Mouse (Mus musculus) hindbrain, embryonic 14.5 days (tissue): Measurements from ENCODE around the gene Rnf227. TPM values are rescaled to one million over a fixed set of nuclear protein-coding genes. Genes with fewer than 3 reads are reported as not detected.

Experiments used
- ATAC-seq: fragments of 200-750 bp; cut with Nextera tagmentation; 2 replicates; pipeline ENCODE4 v1.8.0; 2017; ENCODE audit warnings: moderate number of reproducible peaks, mild to moderate bottlenecking, moderate TSS enrichment, moderate library complexity; ENCODE audit not compliant: low FRiP score
- DNase-seq: peaks from one replicate; pipeline ENCODE4 v3.0.0-alpha.2; 2015; ENCODE audit warnings: low spot score
- H3K27ac ChIP-seq: fragments of 300-500 bp; sonication (generic); 2 replicates; pipeline ENCODE4 v1.5.1; 2014; ENCODE audit warnings: mild to moderate bottlenecking, moderate library complexity
- H3K27me3 ChIP-seq: fragments of 300-500 bp; sonication (generic); 2 replicates; pipeline ENCODE4 v1.6.1; 2014; ENCODE audit warnings: mild to moderate bottlenecking, low read length, mixed read lengths; ENCODE audit not compliant: control insufficient read depth, insufficient read depth
- H3K36me3 ChIP-seq: fragments of 300-500 bp; sonication (generic); replicated peaks from 2 replicates; pipeline ENCODE4 v1.6.1; 2014; ENCODE audit not compliant: control insufficient read depth, insufficient read depth
- H3K4me1 ChIP-seq: fragments of 300-500 bp; sonication (generic); replicated peaks from 2 replicates; pipeline ENCODE4 v1.6.1; 2014; ENCODE audit warnings: antibody characterized with exemption, low read length, mixed read lengths; ENCODE audit not compliant: control insufficient read depth, insufficient read depth
- H3K4me2 ChIP-seq: fragments of 300-500 bp; sonication (generic); replicated peaks from 2 replicates; pipeline ENCODE4 v1.6.1; 2014; ENCODE audit warnings: mild to moderate bottlenecking, moderate library complexity
- H3K4me3 ChIP-seq: fragments of 300-500 bp; sonication (generic); replicated peaks from 2 replicates; pipeline ENCODE4 v1.5.1; 2014; ENCODE audit warnings: mild to moderate bottlenecking, low read length
- H3K9ac ChIP-seq: fragments of 300-500 bp; sonication (generic); 2 replicates; pipeline ENCODE4 v1.6.1; 2014
- H3K9me3 ChIP-seq: fragments of 300-500 bp; sonication (generic); 2 replicates; pipeline ENCODE4 v1.6.1; 2016; ENCODE audit warnings: low read length; ENCODE audit not compliant: control insufficient read depth
- WGBS: fragments of 180-500 bp; shearing (Covaris S2); extraction: QIAGEN DNeasy Blood & Tissue Kit; methylation state at CpG from one replicate; pipeline ENCODE4 v1.1.7; 2014; 5-methylcytosine and 5-hydroxymethylcytosine counted together
- polyA plus RNA-seq: library from polyadenylated mRNA; unstranded; fragments of >200 nt; fragmentation: Nextera tagmentation; extraction: Ambion mirVana; gene quantifications from 2 replicates; pipeline ENCODE4 v1.2.1, GENCODE M21; 2014

Gene Rnf227
- polyA plus RNA-seq, result 224 and 231 TPM in 2 replicates

DNA sequence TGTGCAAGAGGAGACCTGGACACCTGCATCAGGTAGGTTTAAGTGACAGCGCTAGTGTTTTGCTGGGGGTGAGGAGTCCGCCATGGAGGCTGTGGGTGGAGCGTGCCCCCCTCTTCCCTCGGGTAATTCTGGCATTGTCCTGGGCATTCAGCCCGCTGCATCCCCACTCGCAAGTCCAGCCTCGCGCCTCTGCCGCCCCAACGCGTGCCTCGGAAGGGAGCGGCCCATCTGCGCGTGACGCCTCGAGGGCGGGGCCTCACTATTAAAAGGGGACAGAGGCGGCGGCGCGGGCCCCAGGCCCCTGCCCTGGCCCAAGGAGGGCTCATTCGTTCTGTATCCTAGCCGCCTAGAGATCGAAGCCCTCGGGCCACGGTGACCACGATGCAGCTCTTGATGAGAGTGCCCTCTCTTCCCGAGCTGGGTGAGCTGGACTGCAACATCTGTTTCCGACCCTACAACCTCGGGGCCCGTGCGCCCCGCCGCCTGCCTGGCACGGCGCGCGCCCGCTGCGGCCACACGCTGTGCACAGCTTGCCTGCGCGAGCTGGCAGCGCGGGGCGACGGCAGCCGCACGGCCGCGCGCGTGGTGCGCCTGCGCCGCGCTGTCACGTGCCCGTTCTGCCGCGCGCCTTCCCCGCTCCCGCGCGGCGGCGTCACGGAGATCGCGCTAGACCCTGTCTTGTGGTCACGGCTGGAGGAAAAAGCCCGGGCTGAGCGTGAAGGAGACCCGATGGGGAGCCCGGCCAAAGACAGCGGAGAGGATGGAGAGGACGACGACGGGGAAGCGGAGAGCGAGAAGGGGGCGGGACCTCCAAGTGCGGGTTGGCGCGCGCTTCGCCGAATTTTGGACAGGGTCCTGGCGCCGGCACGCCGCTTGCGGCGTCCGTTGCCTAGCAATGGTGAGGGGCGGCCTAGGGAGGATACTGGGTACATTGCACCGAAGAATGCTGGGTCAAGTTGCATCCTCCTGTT lies at the start of gene Rnf227:
Rnf227 (plus strand) TSS at position 301 of the 971 bp plus-strand sequence.
- peaks cover 23% of the 10 kb centered on the region for H3K4me1 ChIP-seq
- DNase-seq (peak; percentile 90), ATAC-seq (peak; percentile 90)
- no peaks in the 10 kb centered on the region for H3K27me3 ChIP-seq
- WGBS, result 2% methylated on average over 88 of the region's 99 CpGs
- peak within 1 kb of the TSS; percentile 95 for H3K27ac ChIP-seq
- H3K4me3 ChIP-seq, result peak within 1 kb of the TSS; percentile 73
- no peaks in the 10 kb centered on the region for H3K9me3 ChIP-seq
- peaks cover 35% of the 10 kb centered on the region for H3K36me3 ChIP-seq
- H3K9ac ChIP-seq, result peak within 1 kb of the TSS; percentile 84
- H3K4me2 ChIP-seq, result peak within 1 kb of the TSS; percentile 99

- Histone ChIP-seq H3K4me3 (no peak overlapping the region), H3K4me2 (no peak overlapping the region), H3K9me3 (no peaks in the 10 kb centered on the region), H3K4me1 (no peaks in the 10 kb centered on the region), H3K36me3 (no peaks in the 10 kb centered on the region; the same call in 1 of the 2 replicates), H3K27me3 (no peaks in the 10 kb centered on the region), H3K9ac (no peak overlapping the region), H3K27ac (no peak overlapping the region)
- ATAC-seq, result no peak
- no peak for DNase-seq
- WGBS, result 96% methylated on average over 5 of the region's 5 CpGs
Observed at GRCm38 (mm10) chr11:69291111-69291510, 49.1 kb upstream of the Rnf227 start.

DNA sequence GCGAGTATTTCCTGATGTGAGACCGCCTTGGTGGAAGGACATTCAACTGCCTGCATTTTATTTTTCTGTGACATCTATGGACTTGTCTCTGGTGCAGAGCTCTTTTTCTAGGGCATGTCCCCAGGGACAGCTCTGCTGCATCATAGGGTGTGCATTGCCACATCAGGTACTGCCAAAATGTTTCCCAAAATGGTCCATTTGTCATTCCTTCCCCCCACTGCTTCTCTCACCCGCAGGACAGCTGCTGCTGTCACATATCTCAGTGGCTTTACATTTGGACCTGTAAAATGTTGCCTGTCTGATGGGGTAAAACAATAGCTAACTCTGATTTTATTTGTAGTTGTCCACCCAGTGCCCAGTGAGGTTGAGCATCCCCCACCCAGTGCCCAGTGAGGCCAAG lies 45.0 kb upstream of the Rnf227 start:
- H3K9ac ChIP-seq, result no peak overlapping the region
- no peaks in the 10 kb centered on the region for H3K27me3 ChIP-seq
- H3K4me2 ChIP-seq, result no peak overlapping the region
- DNase-seq (no peak), ATAC-seq (no peak)
- H3K27ac ChIP-seq, result no peak overlapping the region
- no peaks in the 10 kb centered on the region for H3K9me3 ChIP-seq
- H3K4me3 ChIP-seq, result no peak overlapping the region
- no peaks in the 10 kb centered on the region for H3K4me1 ChIP-seq
- peaks cover 18% of the 10 kb centered on the region for H3K36me3 ChIP-seq
- WGBS, result 86% methylated on average over 3 of the region's 3 CpGs

DNA sequence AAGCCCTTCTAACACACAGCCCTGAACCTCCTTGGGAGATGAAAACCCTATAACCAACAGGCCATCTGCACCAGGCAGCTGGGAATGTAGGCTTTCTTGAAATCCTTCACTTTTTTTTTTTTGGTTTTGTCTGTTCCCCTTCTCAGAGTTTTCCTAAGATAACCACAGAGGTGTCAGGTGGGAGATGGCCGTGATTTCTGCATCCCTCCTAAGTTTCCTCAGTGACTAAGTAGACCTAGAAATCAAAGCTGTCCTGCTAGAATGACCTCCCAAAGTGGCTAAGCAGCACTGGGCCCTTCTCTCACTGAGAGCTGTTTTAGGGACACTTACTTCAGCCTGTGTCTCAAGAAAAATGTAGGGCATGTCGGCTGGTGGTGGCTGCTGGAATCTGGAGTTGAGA lies 42.5 kb upstream of the Rnf227 start:
- ATAC-seq (no peak), DNase-seq (no peak)
- Histone ChIP-seq H3K9me3 (no peaks in the 10 kb centered on the region), H3K27me3 (no peaks in the 10 kb centered on the region), H3K9ac (no peak overlapping the region), H3K27ac (no peak overlapping the region), H3K36me3 (peaks cover 37% of the 10 kb centered on the region), H3K4me1 (no peaks in the 10 kb centered on the region), H3K4me3 (no peak overlapping the region), H3K4me2 (no peak overlapping the region)
- 94% methylated on average over 2 of the region's 2 CpGs for WGBS

GRCm38 (mm10) chr11:69298231-69298630 lies 42.0 kb upstream of the Rnf227 start:
- Histone ChIP-seq H3K4me2 (no peak overlapping the region), H3K27ac (no peak overlapping the region), H3K9me3 (no peaks in the 10 kb centered on the region), H3K36me3 (peaks cover 41% of the 10 kb centered on the region), H3K4me1 (no peaks in the 10 kb centered on the region), H3K9ac (no peak overlapping the region), H3K27me3 (no peaks in the 10 kb centered on the region), H3K4me3 (no peak overlapping the region)
- 75% methylated on average over 7 of the region's 7 CpGs for WGBS
- no peak for ATAC-seq
- no peak for DNase-seq

DNA sequence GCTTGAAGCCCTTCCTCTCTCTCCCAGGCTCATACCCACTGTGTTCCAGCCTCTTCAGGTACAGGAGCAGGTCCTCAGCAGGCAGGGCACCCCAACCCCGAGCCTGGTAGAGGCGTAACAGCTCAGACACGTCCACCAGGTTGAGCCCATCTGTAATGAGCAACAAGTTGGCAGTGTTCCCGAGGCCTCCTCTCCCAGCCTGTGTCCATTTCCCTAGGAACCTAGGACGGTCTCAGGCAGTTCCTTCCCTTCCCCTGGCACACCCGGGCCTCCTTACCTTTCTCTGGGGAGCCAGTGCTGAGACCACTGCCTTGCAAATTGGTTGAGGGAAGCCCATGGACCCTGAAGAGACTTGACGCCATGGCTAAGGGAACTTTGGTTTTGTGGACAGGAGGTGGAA lies 37.4 kb upstream of the Rnf227 start:
- DNase-seq (no peak), ATAC-seq (no peak)
- Histone ChIP-seq H3K36me3 (peaks cover 86% of the 10 kb centered on the region), H3K4me2 (no peak overlapping the region), H3K4me1 (no peaks in the 10 kb centered on the region), H3K27me3 (no peaks in the 10 kb centered on the region), H3K9ac (no peak overlapping the region), H3K27ac (no peak overlapping the region), H3K9me3 (no peaks in the 10 kb centered on the region), H3K4me3 (no peak overlapping the region)
- 91% methylated on average over 7 of the region's 7 CpGs for whole genome bisulfite sequencing

DNA sequence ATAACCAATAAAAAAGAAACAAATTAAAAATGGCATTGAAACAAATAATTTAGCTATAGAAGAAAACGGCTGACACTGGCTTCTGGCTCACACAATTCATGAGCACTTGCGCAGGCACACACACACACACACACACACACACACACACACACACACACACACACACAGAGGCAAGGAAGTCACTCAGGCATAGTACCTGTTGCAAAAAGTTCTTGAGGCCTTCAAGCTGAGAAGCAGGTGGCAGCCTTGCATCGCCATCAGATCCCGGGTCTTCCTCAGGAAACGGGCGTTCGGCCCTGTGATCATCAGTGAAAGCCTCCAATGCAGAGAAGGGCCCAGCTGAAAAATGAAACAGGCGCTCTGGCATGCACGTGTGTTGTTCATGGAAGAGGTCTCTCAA lies 35.0 kb upstream of the Rnf227 start:
- 94% methylated on average over 9 of the region's 9 CpGs for WGBS
- DNase-seq (no peak), ATAC-seq (no peak)

GRCm38 (mm10) chr11:69306039-69306438 lies 34.2 kb upstream of the Rnf227 start:
- Histone ChIP-seq H3K9me3 (no peaks in the 10 kb centered on the region), H3K27me3 (no peaks in the 10 kb centered on the region), H3K4me2 (no peak overlapping the region), H3K9ac (no peak overlapping the region), H3K4me1 (no peaks in the 10 kb centered on the region), H3K36me3 (peaks cover 94% of the 10 kb centered on the region), H3K27ac (no peak overlapping the region), H3K4me3 (no peak overlapping the region)
- ATAC-seq (no peak), DNase-seq (no peak)
- 95% methylated on average over 2 of the region's 2 CpGs for WGBS

More for the DNA sequence above, 35.0 kb upstream of the Rnf227 start:
- peaks cover 93% of the 10 kb centered on the region for H3K36me3 ChIP-seq
- H3K4me3 ChIP-seq, result no peak overlapping the region
- no peak overlapping the region for H3K9ac ChIP-seq
- no peaks in the 10 kb centered on the region for H3K4me1 ChIP-seq
- no peak overlapping the region for H3K4me2 ChIP-seq
- H3K27ac ChIP-seq, result no peak overlapping the region
- H3K27me3 ChIP-seq, result no peaks in the 10 kb centered on the region
- H3K9me3 ChIP-seq, result no peaks in the 10 kb centered on the region

- ATAC-seq (no peak), DNase-seq (peak; percentile 43)
- Histone ChIP-seq H3K4me1 (no peaks in the 10 kb centered on the region), H3K27ac (no peak overlapping the region), H3K9ac (no peak overlapping the region), H3K9me3 (no peaks in the 10 kb centered on the region), H3K4me3 (no peak overlapping the region), H3K4me2 (no peak overlapping the region), H3K27me3 (no peaks in the 10 kb centered on the region), H3K36me3 (peaks cover 76% of the 10 kb centered on the region)
- WGBS, result 71% methylated on average over 7 of the region's 7 CpGs
Observed at GRCm38 (mm10) chr11:69311266-69311665, 29.0 kb upstream of the Rnf227 start.
